Mouse (Mus musculus) frontal cortex, postnatal 25 days (tissue): Measurements from ENCODE around the gene St6galnac5.
A peak's percentile ranks its signal among the peaks of the same experiment; 100 is the strongest.

ENCODE experiments used
- DNase-seq, 2 experiments: peaks; one replicate each; pipeline ENCODE4 v3.0.0; 2022; ENCODE audit warnings: low spot score in 2 of 2

The St6galnac5 gene

DNA sequence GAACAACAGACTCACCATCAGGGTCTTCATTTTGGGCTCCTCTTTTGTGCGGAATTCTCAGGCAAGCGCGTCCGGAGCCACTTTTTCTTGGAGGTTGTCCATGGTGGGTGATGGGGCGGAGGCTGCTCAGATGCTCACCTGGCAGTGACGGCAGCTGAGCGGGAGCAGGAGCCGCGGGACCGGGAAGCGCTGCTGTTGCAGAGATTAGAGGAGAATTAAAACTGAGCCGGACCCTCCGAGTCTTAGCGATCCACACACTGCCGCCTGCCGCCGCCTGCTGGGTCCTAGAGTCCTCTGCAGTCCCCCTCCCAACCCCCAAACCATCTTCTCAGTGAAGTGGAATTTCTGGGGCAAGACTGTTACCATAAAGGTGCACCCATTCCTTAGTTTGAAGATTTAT, at the start of gene St6galnac5:
St6galnac5 (minus strand) TSS at position 259 of the 400 bp plus-strand sequence.
- peak; percentile 20 to 34 for DNase-seq

GRCm38 (mm10) chr3:153030756-153031155, 48.7 kb upstream of the St6galnac5 start:
- DNase-seq: no peak

- DNase-seq: no peak
Measured at GRCm38 (mm10) chr3:153024016-153024415, 42.0 kb upstream of the St6galnac5 start.

- DNase-seq: no peak
Measured at GRCm38 (mm10) chr3:153018051-153018450, 36.0 kb upstream of the St6galnac5 start.

DNA sequence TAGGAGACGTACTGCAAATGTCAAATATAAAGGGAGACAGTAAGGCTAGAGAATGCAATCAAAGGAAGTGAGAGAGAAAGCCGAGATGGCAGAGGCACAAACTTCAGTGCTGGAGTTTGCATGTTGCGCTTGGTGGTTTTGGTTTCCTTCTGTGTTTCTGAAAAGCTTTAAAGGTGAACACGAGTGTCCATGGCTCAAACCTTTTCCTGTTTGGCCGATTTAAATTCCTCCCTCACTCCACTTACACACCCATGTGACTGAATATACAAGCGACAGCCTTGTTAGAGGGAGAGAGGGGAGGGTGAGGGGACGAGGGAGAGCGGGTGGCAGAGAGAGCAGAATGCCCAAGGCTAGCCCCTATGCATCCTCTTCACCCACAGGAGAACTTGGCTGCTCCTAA, 34.3 kb upstream of the St6galnac5 start:
- DNase-seq: no peak

GRCm38 (mm10) chr3:153006893-153007292, 24.8 kb upstream of the St6galnac5 start:
- no peak for DNase-seq

DNA sequence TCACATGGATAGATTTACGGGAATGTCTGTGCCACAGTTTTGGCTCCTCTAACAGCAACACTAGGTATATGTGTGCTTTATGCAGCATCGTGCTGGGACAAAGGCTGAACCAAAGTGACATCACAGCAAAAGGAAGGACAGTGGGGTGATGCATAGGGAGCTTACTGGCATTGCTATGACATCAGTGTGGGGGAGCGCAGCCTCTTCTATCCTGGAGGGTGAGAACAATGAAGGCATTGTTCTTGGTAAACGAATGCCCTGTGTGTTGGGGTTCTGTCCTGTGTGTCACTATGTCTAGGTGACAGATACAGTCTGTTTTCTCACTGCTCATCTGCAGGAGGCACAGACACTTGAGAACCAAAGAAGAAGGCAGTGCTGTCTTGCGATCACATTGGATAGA, 16.9 kb upstream of the St6galnac5 start:
- DNase-seq: no peak

DNA sequence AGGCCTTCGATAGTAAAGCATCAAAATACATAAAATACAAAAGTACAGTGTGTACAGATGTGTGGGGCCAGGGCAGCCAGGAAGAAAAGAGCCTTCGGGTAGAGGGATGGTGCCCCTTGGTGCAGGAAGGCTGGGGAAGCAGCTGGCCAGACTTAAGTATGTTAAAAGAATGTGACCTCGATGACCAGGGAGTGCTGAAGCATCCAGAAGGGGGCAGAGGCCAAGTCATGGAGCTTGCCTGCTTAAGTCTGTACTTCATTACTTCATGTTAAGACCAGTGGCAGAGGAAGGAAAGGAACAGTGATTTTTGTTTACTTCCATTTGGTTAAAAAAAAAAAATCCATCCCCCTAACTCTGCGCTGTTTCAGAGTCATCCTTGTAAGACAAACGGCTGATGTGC, 16.1 kb upstream of the St6galnac5 start:
- DNase-seq: no peak

DNA sequence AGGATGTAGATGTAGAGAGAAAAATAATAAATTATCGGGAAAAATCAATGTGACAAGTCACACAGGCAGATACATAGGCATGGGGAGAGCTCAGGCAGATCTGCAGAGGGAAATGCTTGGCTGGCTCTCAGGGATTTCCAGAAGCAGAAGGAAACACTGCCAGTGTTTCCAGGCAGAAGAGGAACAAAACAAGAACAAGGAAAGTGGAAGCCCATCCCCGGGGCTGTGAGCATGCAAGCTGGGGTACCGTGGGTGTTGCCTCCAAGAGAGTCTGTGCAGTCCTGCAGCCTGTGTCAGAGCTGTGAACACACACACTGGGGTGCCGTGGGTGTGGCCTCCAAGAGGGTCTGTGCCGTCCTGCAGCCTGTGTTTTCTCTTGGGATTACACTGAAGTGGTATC, 11.6 kb upstream of the St6galnac5 start:
- DNase-seq: no peak

DNA sequence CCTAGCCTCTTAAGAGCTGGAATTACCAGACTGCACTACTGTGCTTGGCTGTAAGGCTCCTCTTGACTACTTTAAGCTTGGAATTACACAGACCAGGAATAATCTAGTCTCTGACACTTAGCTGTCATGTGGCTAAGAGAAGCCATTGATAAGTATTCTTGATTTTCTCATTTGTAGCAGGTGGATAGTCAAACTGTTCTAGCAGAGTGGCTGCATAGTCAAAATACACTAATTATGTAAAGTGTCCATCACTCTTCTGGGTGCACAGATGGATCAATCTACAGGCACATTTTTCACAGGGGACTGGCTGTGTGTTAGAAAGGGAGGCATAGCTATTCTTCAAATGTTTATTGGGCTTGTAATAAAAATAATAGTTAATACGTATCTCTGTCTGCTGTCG, 8.7 kb upstream of the St6galnac5 start:
- no peak for DNase-seq

- DNase-seq: peak; percentile 26 to 27
Measured at GRCm38 (mm10) chr3:152980978-152981974, 770 bp downstream of the St6galnac5 start.

DNA sequence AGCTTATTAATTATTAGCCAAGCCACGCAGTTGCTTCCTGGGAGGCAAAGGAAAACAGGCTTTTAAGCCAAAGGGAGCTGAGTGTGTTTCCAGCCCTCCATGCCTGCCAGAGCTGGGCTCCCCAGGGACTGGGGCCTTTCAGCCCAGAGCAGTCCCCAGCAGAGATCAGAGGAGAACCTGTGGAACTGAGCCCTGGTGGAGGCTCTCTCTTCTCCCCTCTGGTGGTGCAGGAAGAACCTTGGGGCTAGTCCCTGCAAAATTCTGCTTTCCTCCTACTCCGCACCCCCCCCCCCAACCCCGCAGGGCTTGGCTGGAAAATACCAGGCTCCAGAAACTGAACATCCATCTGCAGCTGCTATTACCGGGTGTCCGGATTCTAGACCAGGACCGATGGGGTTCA, 1.6 kb downstream of the St6galnac5 start:
- DNase-seq: no peak

DNA sequence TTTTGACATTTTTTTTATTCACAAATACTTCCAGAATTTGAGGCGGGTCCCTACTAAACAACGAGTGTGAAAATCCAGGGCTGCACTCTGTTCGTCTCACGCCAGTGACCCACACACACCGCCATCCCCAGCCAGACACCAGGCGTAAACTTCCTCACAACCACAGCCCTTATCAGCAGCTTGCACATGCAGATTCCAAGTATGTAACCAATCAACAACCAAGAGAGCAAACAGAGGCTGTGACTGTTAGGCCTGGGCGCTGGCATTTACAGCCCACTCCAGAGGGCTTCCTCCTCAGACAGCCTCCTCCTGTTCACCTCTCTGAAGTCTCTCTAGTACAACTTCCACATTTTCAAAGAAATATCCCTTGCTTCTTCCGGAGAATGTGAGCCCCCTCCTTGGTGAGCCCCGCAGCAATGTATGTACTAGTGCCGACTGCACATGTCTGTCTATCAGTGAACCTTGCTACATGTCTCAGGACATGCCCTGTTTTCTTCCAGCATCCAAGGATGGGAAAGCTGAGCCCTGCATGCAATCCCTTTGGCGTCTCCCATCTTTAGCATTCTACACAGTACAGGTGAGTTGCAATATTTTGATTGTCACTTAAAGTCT, 2.5 kb downstream of the St6galnac5 start:
- DNase-seq: no peak

GRCm38 (mm10) chr3:152971373-152971772, 10.7 kb downstream of the St6galnac5 start:
- DNase-seq: peak; percentile 35 to 43

- DNase-seq: no peak
Measured at GRCm38 (mm10) chr3:152969774-152970347, 12.2 kb downstream of the St6galnac5 start.

- DNase-seq: no peak
Measured at GRCm38 (mm10) chr3:152961855-152962376, 20.1 kb downstream of the St6galnac5 start.

- peak; percentile 34 to 45 for DNase-seq
Measured at GRCm38 (mm10) chr3:152958358-152959150, 23.5 kb downstream of the St6galnac5 start.

GRCm38 (mm10) chr3:152956771-152957170, 25.3 kb downstream of the St6galnac5 start:
- no peak for DNase-seq

GRCm38 (mm10) chr3:152956038-152956437, 26.0 kb downstream of the St6galnac5 start:
- DNase-seq: no peak

- DNase-seq: no peak
Measured at GRCm38 (mm10) chr3:152951634-152952545, 30.2 kb downstream of the St6galnac5 start.
